Mouse (Mus musculus) intestine, embryonic 15.5 days (tissue): Measurements from ENCODE around the gene Slc41a2. TPM values are rescaled to one million over a fixed set of nuclear protein-coding genes. Genes with fewer than 3 reads are reported as not detected.

Source experiments
- ATAC-seq: fragments of 200-750 bp; cut with Nextera tagmentation; 2 replicates; pipeline ENCODE4 v1.8.0; 2017; ENCODE audit warnings: moderate TSS enrichment, moderate library complexity
- H3K27ac ChIP-seq: fragments of 300-500 bp; sonication (generic); 2 replicates; pipeline ENCODE4 v1.5.1; 2015; ENCODE audit warnings: mild to moderate bottlenecking, inconsistent platforms
- H3K27me3 ChIP-seq: fragments of 300-500 bp; sonication (generic); replicated peaks from 2 replicates; pipeline ENCODE4 v1.6.1; 2015; ENCODE audit warnings: inconsistent platforms
- H3K36me3 ChIP-seq: fragments of 300-500 bp; sonication (generic); 2 replicates; pipeline ENCODE4 v1.6.1; 2015; ENCODE audit warnings: inconsistent platforms
- H3K4me1 ChIP-seq: fragments of 300-500 bp; sonication (generic); replicated peaks from 2 replicates; pipeline ENCODE4 v1.6.1; 2015; ENCODE audit warnings: inconsistent platforms
- H3K4me2 ChIP-seq: fragments of 300-500 bp; sonication (generic); replicated peaks from 2 replicates; pipeline ENCODE4 v1.6.1; 2015; ENCODE audit warnings: mild to moderate bottlenecking, inconsistent platforms
- H3K4me3 ChIP-seq: fragments of 300-500 bp; sonication (generic); replicated peaks from 2 replicates; pipeline ENCODE4 v1.5.1; 2015; ENCODE audit warnings: inconsistent platforms
- H3K9ac ChIP-seq: fragments of 300-500 bp; sonication (generic); 2 replicates; pipeline ENCODE4 v1.6.1; 2015; ENCODE audit warnings: inconsistent platforms
- H3K9me3 ChIP-seq: fragments of 300-500 bp; sonication (generic); 2 replicates; pipeline ENCODE4 v1.6.1; 2016; ENCODE audit warnings: inconsistent platforms
- WGBS: fragments of 180-500 bp; shearing (Covaris S2); methylation state at CpG from one replicate; pipeline ENCODE4 v1.1.7; 2015; 5-methylcytosine and 5-hydroxymethylcytosine counted together
- polyA plus RNA-seq: library from polyadenylated mRNA; unstranded; fragments of >200 nt; fragmentation: Nextera tagmentation; extraction: Ambion mirVana; gene quantifications from 2 replicates; pipeline ENCODE4 v1.2.1, GENCODE M21; 2015

Slc41a2 gene
- polyA plus RNA-seq, 1 experiment from 2014 or later, result 0.73 TPM

GRCm38 (mm10) chr10:83242106-83242686 is 95.5 kb downstream of the Slc41a2 start:
- Histone ChIP-seq H3K9ac (no peak overlapping the region), H3K27me3 (no peaks in the 10 kb centered on the region), H3K4me3 (no peak overlapping the region), H3K4me2 (no peak overlapping the region), H3K9me3 (no peaks in the 10 kb centered on the region), H3K36me3 (no peaks in the 10 kb centered on the region), H3K27ac (no peak overlapping the region), H3K4me1 (no peaks in the 10 kb centered on the region)
- 36% methylated on average over 11 of the region's 11 CpGs for WGBS
- no peak for ATAC-seq

- Histone ChIP-seq H3K9ac (no peak overlapping the region), H3K36me3 (no peaks in the 10 kb centered on the region), H3K4me1 (no peaks in the 10 kb centered on the region), H3K4me3 (no peak overlapping the region), H3K27me3 (no peaks in the 10 kb centered on the region), H3K4me2 (no peak overlapping the region), H3K9me3 (no peaks in the 10 kb centered on the region), H3K27ac (no peak overlapping the region)
- ATAC-seq, result no peak
- 62% methylated on average over 4 of the region's 4 CpGs for WGBS
These were observed 103.3 kb downstream of the Slc41a2 start for GRCm38 (mm10) chr10:83234391-83234790.

GRCm38 (mm10) chr10:83233967-83234366 is 103.7 kb downstream of the Slc41a2 start:
- Histone ChIP-seq H3K27me3 (no peaks in the 10 kb centered on the region), H3K9me3 (no peaks in the 10 kb centered on the region), H3K27ac (no peak overlapping the region), H3K4me3 (no peak overlapping the region), H3K4me2 (no peak overlapping the region), H3K4me1 (no peaks in the 10 kb centered on the region), H3K36me3 (no peaks in the 10 kb centered on the region), H3K9ac (no peak overlapping the region)
- WGBS, result 86% methylated on average over 3 of the region's 3 CpGs
- no peak for ATAC-seq

GRCm38 (mm10) chr10:83228626-83229025 is 109.1 kb downstream of the Slc41a2 start:
- Histone ChIP-seq H3K9ac (no peak overlapping the region), H3K4me3 (no peak overlapping the region), H3K27ac (no peak overlapping the region), H3K9me3 (no peaks in the 10 kb centered on the region), H3K36me3 (no peaks in the 10 kb centered on the region), H3K4me2 (no peak overlapping the region), H3K4me1 (no peaks in the 10 kb centered on the region), H3K27me3 (no peaks in the 10 kb centered on the region)
- 58% methylated on average over 4 of the region's 4 CpGs for WGBS
- ATAC-seq, result no peak

GRCm38 (mm10) chr10:83224999-83225398 is 112.7 kb downstream of the Slc41a2 start:
- 48% methylated on average over 3 of the region's 3 CpGs for WGBS
- no peak for ATAC-seq

GRCm38 (mm10) chr10:83220847-83221246 is 116.8 kb downstream of the Slc41a2 start:
- 0 out of 2 replicates have a peak, but pooled peaks cover 2% of the 10 kb centered on the region for H3K4me1 ChIP-seq
- no peaks in the 10 kb centered on the region for H3K9me3 ChIP-seq
- no peak overlapping the region for H3K9ac ChIP-seq
- no peak overlapping the region for H3K4me3 ChIP-seq
- 74% methylated on average over 3 of the region's 3 CpGs for WGBS
- H3K27ac ChIP-seq, result no peak overlapping the region
- H3K4me2 ChIP-seq, result no peak overlapping the region
- ATAC-seq, result no peak
- H3K36me3 ChIP-seq, result no peaks in the 10 kb centered on the region
- H3K27me3 ChIP-seq, result no peaks in the 10 kb centered on the region

More at GRCm38 (mm10) chr10:83224999-83225398, 112.7 kb downstream of the Slc41a2 start:
- Histone ChIP-seq H3K9me3 (no peaks in the 10 kb centered on the region), H3K36me3 (no peaks in the 10 kb centered on the region), H3K27ac (no peak overlapping the region), H3K4me2 (no peak overlapping the region), H3K9ac (no peak overlapping the region), H3K27me3 (no peaks in the 10 kb centered on the region), H3K4me3 (no peak overlapping the region), H3K4me1 (no peaks in the 10 kb centered on the region)

GRCm38 (mm10) chr10:83220217-83220616 is 117.5 kb downstream of the Slc41a2 start:
- H3K36me3 ChIP-seq, result no peaks in the 10 kb centered on the region
- WGBS, result 84% methylated on average over 10 of the region's 10 CpGs

GRCm38 (mm10) chr10:83219729-83220128 is 118.0 kb downstream of the Slc41a2 start:
- H3K27ac ChIP-seq, result no peak overlapping the region
- 0 out of 2 replicates have a peak, but pooled peaks cover 2% of the 10 kb centered on the region for H3K4me1 ChIP-seq
- no peak overlapping the region for H3K4me3 ChIP-seq
- WGBS, result 27% methylated on average over 12 of the region's 12 CpGs
- H3K27me3 ChIP-seq, result no peaks in the 10 kb centered on the region
- H3K36me3 ChIP-seq, result no peaks in the 10 kb centered on the region
- no peak overlapping the region for H3K9ac ChIP-seq
- H3K9me3 ChIP-seq, result no peaks in the 10 kb centered on the region
- ATAC-seq, result peak; percentile 55
- H3K4me2 ChIP-seq, result no peak overlapping the region

More at GRCm38 (mm10) chr10:83220217-83220616, 117.5 kb downstream of the Slc41a2 start:
- Histone ChIP-seq H3K27ac (no peak overlapping the region), H3K27me3 (no peaks in the 10 kb centered on the region), H3K9me3 (no peaks in the 10 kb centered on the region), H3K9ac (no peak overlapping the region), H3K4me3 (no peak overlapping the region), H3K4me1 (0 out of 2 replicates have a peak, but pooled peaks cover 2% of the 10 kb centered on the region), H3K4me2 (no peak overlapping the region)
- ATAC-seq, result no peak

GRCm38 (mm10) chr10:83218778-83219177 is 118.9 kb downstream of the Slc41a2 start:
- no peak overlapping the region for H3K4me3 ChIP-seq
- no peaks in the 10 kb centered on the region for H3K36me3 ChIP-seq
- no peak overlapping the region for H3K9ac ChIP-seq
- no peak for ATAC-seq
- 61% methylated on average over 2 of the region's 2 CpGs for WGBS
- H3K27me3 ChIP-seq, result no peaks in the 10 kb centered on the region
- 0 out of 2 replicates have a peak, but pooled peaks cover 2% of the 10 kb centered on the region for H3K4me1 ChIP-seq
- H3K4me2 ChIP-seq, result no peak overlapping the region
- no peaks in the 10 kb centered on the region for H3K9me3 ChIP-seq
- H3K27ac ChIP-seq, result no peak overlapping the region

- Histone ChIP-seq H3K36me3 (no peaks in the 10 kb centered on the region), H3K9ac (no peak overlapping the region), H3K4me2 (no peak overlapping the region), H3K27ac (no peak overlapping the region), H3K4me3 (no peak overlapping the region), H3K27me3 (no peaks in the 10 kb centered on the region), H3K9me3 (no peaks in the 10 kb centered on the region), H3K4me1 (0 out of 2 replicates have a peak, but pooled peaks cover 2% of the 10 kb centered on the region)
- no peak for ATAC-seq
- 60% methylated on average over 5 of the region's 5 CpGs for WGBS
These were observed 120.4 kb downstream of the Slc41a2 start for GRCm38 (mm10) chr10:83217256-83217655.

- Histone ChIP-seq H3K4me3 (no peak overlapping the region), H3K4me2 (no peak overlapping the region), H3K9me3 (no peaks in the 10 kb centered on the region), H3K27ac (no peak overlapping the region), H3K36me3 (no peaks in the 10 kb centered on the region), H3K4me1 (0 out of 2 replicates have a peak, but pooled peaks cover 2% of the 10 kb centered on the region), H3K27me3 (no peaks in the 10 kb centered on the region), H3K9ac (no peak overlapping the region)
- ATAC-seq, result no peak
- 69% methylated on average over 5 of the region's 5 CpGs for WGBS
These were observed 122.1 kb downstream of the Slc41a2 start for GRCm38 (mm10) chr10:83215559-83215958.

GRCm38 (mm10) chr10:83212618-83213017 is 125.1 kb downstream of the Slc41a2 start:
- no peaks in the 10 kb centered on the region for H3K36me3 ChIP-seq
- no peak for ATAC-seq
- no peaks in the 10 kb centered on the region for H3K9me3 ChIP-seq
- no peak overlapping the region for H3K4me3 ChIP-seq
- 93% methylated on average over 4 of the region's 4 CpGs for WGBS
- no peak overlapping the region for H3K27ac ChIP-seq
- H3K4me1 ChIP-seq, result 0 out of 2 replicates have a peak, but pooled peaks cover 2% of the 10 kb centered on the region
- H3K27me3 ChIP-seq, result no peaks in the 10 kb centered on the region
- H3K4me2 ChIP-seq, result no peak overlapping the region
- no peak overlapping the region for H3K9ac ChIP-seq

- Histone ChIP-seq H3K4me1 (no peaks in the 10 kb centered on the region), H3K36me3 (no peaks in the 10 kb centered on the region), H3K27me3 (no peaks in the 10 kb centered on the region), H3K4me3 (no peak overlapping the region), H3K4me2 (no peak overlapping the region), H3K27ac (no peak overlapping the region), H3K9me3 (no peaks in the 10 kb centered on the region), H3K9ac (no peak overlapping the region)
- no peak for ATAC-seq
- WGBS, result 69% methylated on average over 6 of the region's 6 CpGs
These were observed 126.6 kb downstream of the Slc41a2 start for GRCm38 (mm10) chr10:83210968-83211583.
